Mouse (Mus musculus): ENCODE measurements at regions not wholly inside any gene's neighbourhood (a gene's known extent, or its start where the extent isn't known, plus 50 kb on each side); places are given as distances from the start of the nearest gene placed in this dataset.

GRCm38 (mm10) chr5:91198620-91199019, 59.2 kb downstream of the Areg start:
- in situ Hi-C loops (cut with MboI, MseI) = no loop called here

GRCm38 (mm10) chr5:91200448-91200847, 61.0 kb downstream of the Areg start:
- in situ Hi-C loops (cut with MboI, MseI) = loop anchor here in 1 of 2 experiments (10.0 kb wide), 1 partner anchor 1156 kb away; no protein-coding TSS in a partner anchor

- in situ Hi-C loops (cut with MboI, MseI) = loop anchor here (5.0 to 10.0 kb wide), 2 partner anchors 68 to 1160 kb away; no protein-coding TSS in a partner anchor
These were observed 65.0 kb downstream of the Areg start for GRCm38 (mm10) chr5:91204225-91205005.

GRCm38 (mm10) chr5:91205350-91205880, 66.0 kb downstream of the Areg start:
- in situ Hi-C loops (cut with MboI, MseI) = loop anchor here (5.0 to 10.0 kb wide), 2 partner anchors 67 to 1161 kb away; no protein-coding TSS in a partner anchor

GRCm38 (mm10) chr5:91206569-91207490, 67.4 kb downstream of the Areg start:
- in situ Hi-C loops (cut with MboI, MseI) = loop anchor here (5.0 to 10.0 kb wide), 2 partner anchors 65 to 1162 kb away; no protein-coding TSS in a partner anchor

- in situ Hi-C loops (cut with MboI, MseI) = no loop called here
These were observed 80.8 kb downstream of the Areg start for GRCm38 (mm10) chr5:91220174-91220573.

- in situ Hi-C loops (cut with MboI, MseI) = no loop called here
These were observed 102.3 kb downstream of the Areg start for GRCm38 (mm10) chr5:91241656-91242055.

- in situ Hi-C loops (cut with MboI, MseI) = no loop called here
These were observed 108.0 kb downstream of the Areg start for GRCm38 (mm10) chr5:91247444-91247843.

GRCm38 (mm10) chr5:91261895-91262294, 122.5 kb downstream of the Areg start:
- in situ Hi-C loops (cut with MboI, MseI) = no loop called here

GRCm38 (mm10) chr5:91262526-91262925, 123.1 kb downstream of the Areg start:
- in situ Hi-C loops (cut with MboI, MseI) = no loop called here

GRCm38 (mm10) chr5:91270747-91271146, 131.3 kb downstream of the Areg start:
- in situ Hi-C loops (cut with MboI, MseI) = loop anchor here in 1 of 2 experiments (5.0 kb wide), 1 partner anchor 63 kb away; no protein-coding TSS in a partner anchor

GRCm38 (mm10) chr5:91271416-91271815, 131.4 kb downstream of the Btc start:
- in situ Hi-C loops (cut with MboI, MseI) = loop anchor here in 1 of 2 experiments (5.0 kb wide), 1 partner anchor 64 kb away; no protein-coding TSS in a partner anchor

- in situ Hi-C loops (cut with MboI, MseI) = loop anchor here in 1 of 2 experiments (5.0 kb wide), 1 partner anchor 67 kb away; no protein-coding TSS in a partner anchor
These were observed 128.4 kb downstream of the Btc start for GRCm38 (mm10) chr5:91274411-91274810.

- in situ Hi-C loops (cut with MboI, MseI) = no loop called here
These were observed 124.3 kb downstream of the Btc start for GRCm38 (mm10) chr5:91278466-91278865.

- in situ Hi-C loops (cut with MboI, MseI) = no loop called here
These were observed 123.3 kb downstream of the Btc start for GRCm38 (mm10) chr5:91279464-91279863.

GRCm38 (mm10) chr5:91282969-91283368, 119.8 kb downstream of the Btc start:
- in situ Hi-C loops (cut with MboI, MseI) = no loop called here

- in situ Hi-C loops (cut with MboI, MseI) = no loop called here
These were observed 109.7 kb downstream of the Btc start for GRCm38 (mm10) chr5:91293073-91293472.

- in situ Hi-C loops (cut with MboI, MseI) = no loop called here
These were observed 107.8 kb downstream of the Btc start for GRCm38 (mm10) chr5:91294957-91295356.

- in situ Hi-C loops (cut with MboI, MseI) = no loop called here
These were observed 105.7 kb downstream of the Btc start for GRCm38 (mm10) chr5:91297068-91297467.

- in situ Hi-C loops (cut with MboI, MseI) = loop anchor here in 1 of 2 experiments (10.0 kb wide), 1 partner anchor 327 kb away; no protein-coding TSS in a partner anchor
These were observed 100.7 kb downstream of the Btc start for GRCm38 (mm10) chr5:91302114-91302513.

GRCm38 (mm10) chr5:91302943-91303342, 99.9 kb downstream of the Btc start:
- in situ Hi-C loops (cut with MboI, MseI) = loop anchor here in 1 of 2 experiments (10.0 kb wide), 1 partner anchor 328 kb away; no protein-coding TSS in a partner anchor
